Mouse (Mus musculus): ENCODE data around the gene Phc3.

Gene Phc3

DNA sequence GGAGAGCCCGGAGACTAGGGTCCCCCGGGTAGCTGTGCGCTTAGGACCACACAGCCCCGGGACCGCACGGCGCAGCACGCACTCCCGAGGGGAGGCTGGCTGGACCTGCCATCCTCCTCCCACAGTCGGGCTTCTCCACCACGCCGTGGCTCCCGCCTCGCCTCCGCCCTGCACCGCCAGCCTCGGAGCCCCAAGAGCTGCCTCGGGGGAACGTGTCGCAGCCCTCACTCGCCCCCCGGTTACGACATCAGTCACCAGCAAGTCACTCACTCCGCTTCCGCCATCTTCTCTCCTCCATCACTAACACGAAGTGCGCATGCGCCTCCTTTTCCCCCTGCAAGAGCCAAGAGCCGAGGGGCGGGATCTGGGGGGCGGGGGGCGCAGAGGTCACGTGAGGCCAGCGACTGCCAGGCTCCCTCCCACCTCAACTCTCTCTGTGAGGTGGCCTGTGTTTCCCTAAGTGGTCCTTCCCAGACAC lies at the start of gene Phc3:
Gene Phc3, minus strand, starts transcription at position 312 of the 478 bp plus-strand sequence.
- DNase-seq = peak; percentile 96

DNA sequence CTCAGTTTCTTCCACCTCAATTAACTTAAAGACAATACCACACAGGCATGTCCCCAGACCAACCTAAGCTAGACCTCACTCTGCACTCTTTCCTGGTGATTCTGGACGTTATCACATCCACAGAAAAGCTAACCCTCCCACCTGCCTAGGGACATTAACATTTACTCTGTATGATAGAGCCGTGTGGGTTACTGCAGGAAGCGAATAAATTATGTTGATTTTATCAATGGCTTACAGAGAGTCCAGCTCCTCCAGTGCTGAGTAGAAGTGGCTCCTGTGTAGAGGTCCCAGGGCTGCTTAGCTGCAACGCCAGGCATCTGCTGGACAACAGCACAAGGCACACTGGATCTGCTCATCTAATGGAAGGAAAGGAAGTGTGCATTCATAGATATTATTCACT lies 48.4 kb upstream of the Phc3 start:
- no peak for DNase-seq

DNA sequence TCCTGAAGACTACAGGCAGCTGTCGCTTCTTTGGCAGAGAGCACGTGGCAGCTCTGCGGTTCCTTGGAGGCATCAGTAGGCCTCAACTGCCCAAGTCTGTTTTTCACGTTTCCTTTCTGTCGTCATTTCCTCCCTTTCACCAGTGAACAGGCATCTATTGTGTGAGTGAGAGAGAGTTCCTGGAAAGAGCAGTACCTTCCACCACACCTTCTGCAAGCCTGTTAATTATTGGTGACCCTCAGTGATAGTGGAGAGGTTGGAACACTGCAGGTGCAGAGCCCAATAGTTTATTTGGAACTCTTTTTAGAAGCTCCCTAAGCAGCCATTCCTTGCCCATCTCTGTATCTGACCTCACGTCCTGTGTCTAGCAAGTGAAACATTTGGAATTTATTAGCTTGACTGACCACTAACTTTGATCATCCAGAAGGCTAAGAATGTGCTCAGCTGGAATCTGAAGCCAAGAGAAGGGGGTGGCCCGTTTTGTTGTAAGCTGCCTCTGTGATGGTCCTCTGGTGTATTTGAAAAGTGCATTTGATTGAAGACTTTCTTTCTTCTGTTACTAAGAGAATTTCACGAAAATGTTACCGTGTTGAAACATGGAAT lies 47.5 kb upstream of the Phc3 start:
- no peak for DNase-seq

DNA sequence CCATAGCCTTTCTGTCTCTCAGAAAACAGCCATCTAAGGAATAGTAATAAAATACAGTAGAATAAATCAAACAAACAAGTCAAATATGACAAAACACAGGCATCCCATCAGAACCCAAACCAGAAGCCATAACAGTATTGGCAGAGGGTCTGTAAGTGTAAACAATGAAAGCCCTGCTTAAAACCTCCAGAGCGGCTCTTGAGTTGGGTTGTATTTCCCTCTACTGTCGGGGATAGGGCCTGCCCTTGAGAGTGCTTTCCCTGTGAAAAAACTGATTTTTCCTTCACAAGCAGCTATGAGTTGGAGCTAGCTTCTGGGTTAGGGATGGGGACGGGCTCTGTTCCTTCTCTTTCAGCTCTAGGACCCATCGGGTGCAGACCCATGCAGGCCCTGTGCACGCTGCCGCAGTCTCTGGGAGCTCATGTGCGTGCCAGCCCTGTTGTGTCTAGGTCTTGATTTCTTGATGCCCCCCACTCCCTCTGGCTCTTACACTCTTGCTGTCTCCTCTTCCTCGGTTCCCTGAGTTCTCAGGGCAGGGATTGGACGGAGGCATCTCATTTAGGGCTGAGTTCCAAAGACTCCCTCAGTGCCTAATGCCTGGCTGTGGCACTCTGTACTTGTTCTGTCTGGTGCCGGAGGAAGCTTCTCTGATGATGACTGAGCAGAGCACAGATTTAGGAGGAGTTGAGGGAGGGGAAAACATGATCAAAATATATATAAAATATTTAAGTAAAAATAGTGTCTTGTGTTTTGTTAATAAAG lies 46.6 kb upstream of the Phc3 start:
- no peak for DNase-seq

DNA sequence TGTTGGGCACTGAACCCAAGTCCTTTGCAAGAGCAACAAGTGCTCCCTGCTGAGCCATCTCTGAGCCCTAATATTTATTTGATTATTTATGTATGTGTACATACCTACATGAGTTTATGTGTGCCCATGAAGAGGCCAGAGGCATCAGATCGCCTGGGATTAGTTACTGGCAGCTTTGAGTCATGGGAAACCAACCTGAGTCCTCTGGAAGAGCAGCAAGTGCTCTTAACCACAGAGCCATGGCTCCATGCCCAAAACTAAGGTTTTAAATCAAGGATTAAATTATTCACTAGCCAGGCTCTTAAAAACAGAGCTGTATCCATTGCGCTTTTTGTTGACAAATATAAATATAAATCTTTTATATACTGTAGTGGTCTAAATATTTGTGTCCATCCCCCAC lies 45.2 kb upstream of the Phc3 start:
- no peak for DNase-seq

DNA sequence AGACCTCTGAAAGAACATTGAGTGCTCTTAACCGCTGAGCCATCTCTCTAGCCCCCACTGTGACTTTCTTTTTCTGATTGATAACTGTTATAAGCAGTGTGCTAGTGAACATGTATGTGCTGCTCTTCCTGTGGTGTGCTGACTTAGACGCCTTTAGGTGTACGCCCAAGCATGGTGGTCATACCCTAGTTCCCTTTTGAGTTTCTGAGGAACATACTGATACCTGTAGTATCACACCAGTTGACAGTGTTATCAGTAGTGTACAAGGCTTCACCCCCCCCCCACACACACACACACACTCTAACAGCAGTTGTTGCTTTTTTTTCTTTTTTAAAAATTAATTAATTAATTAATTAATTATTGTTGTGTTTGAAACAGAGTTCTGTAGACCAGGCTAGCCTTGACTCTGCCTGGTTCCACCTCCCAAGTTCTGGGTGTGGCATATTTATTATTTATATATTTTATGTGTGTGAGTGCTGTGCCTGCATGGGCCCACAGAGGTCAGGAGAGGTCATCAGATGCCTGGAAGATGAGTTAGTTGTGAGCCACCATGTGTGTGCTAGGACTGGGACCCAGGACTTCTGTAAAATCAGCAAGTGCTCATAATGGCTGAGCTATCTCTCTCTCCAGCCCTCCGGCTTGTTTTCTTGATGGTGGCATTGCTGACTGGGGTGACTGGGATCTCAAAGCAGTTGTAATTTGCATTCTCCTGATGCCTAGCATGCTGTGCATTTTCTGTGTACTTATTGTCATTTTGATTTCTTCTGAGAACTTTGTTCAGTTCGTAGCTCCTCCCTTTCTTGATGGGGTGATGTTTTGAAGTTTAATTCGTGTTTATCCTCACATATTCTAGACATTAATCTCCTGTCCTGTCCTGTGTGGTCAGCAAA lies 35.4 kb upstream of the Phc3 start:
- no peak for DNase-seq

DNA sequence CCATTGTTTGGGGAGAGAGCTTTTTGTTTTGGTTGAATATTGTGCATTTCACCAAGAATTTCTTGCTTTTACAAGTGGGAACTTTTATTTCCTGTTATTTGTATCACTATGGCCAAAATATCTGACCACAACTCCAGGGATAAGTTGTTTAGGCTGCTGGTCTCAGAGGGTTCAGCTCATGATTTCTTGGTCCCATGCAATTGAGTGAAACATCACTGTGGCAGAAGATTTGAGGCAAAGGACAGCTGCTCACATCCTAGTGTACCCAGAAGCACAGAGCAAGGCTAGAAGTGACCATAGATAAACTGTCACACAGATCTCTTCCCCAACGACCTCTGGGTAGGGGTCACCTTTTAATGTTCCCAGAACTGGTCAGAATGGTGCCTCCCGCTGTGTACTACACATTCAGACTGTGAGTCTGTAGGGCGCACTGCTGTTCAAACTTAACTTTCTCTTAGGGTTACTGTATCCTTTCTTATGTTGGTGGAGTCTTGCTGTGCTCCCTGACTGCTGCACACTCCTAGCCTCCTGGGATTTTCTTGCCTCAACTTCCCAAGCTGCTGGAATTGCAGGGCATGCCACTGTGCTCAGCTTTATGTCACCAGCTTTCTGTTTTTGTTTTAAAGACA lies 31.9 kb upstream of the Phc3 start:
- DNase-seq = no peak

DNA sequence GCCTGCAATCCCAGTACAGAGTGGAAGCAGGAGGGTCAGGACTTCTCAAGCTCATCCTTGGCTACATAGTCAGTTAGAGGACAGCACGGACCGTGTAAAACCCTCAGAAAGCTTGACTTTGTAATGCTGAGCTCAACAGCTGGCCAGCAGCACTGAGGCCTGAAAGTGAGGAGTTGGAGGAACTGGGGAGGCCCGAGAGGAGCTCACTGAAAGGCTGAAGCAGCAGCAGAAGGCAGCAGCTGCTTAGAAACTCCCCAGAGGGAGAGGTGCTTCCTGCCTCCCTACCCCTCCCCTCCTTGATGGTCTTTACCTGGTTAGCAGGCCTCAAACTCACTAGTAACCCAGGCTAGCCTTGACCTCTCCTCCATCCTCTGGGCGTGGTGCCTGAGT lies 30.8 kb upstream of the Phc3 start:
- no peak for DNase-seq

DNA sequence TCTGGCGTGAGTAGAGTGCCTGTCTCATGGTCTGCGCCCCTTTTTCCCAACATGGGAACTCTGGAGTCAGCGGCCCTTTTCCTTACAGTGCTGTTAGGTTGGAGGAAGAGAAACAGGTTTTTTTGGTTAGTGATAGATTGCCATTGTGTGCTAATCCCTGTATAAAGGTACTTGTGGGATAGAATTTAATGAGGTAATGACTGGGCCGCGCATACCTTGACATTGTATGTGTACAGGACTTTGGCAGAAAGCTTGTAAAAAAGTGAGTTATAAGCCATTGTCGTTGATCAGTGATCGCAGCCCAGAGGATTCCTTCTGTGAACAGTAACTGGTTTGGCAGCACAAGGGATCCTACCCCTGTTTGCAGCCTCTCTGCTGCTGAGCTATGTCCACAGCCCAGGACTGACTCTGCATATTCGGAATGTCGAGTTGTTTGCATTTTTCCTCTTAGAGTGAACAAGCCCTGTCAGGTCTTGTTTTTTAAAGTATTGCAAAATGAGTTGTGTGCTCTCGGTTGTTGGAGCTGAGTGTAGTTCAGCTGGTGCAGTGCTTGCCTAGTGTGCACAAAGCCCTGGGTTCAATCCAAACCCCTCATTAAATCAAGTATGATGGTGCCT lies 30.3 kb upstream of the Phc3 start:
- no peak for DNase-seq

DNA sequence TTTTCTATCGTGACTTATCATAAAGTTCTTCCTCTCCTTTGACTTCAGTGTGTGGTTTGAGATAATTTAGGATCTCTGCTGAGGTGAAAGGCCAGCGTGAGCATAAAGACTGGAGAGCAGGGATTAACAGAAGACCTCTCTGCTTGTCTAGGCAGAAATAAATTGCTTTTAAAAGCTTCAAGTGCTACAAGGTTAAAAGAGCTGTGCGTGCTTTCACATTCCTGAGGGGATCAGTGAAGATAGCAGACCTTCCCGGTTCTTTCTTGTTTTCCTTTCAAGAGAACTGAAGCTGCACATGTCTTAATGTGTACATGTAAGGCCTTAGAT lies 27.4 kb upstream of the Phc3 start:
- no peak for DNase-seq

DNA sequence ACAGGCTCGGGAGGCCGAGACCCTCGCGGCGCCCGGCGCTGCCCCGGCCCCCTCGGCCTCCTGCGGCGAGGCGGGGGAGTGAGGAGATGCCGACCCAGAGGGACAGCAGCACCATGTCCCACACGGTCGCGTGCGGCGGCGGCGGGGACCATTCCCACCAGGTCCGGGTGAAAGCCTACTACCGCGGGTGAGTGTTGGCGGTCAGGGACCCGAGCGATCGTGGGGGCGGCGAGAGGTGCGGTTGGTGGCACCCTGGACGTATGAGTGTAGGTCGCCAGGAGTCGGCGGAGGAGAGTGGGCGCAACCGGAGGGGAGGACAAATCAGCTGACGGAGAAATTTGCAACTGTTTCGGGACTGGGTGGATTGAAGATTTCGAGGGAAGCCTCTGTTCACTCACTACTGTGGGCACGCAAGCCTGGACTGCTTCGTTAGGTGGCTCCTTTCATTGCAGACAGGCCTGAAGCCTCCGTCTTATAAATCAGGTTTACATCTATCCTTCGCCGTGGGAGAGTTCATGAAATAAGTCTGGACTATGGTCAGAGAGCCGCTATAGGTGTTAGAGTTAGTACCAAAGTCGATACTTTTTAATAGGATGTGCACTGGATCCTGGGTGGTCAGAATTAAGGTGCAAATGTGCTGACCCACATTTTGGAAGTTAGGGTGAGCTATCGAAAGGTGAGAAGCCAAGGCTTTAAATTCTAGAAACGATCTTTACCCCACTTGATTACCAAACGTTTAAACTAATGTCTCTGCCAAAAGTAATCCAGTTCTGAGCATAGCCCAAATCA lies 26.9 kb upstream of the Phc3 start:
- no peak for DNase-seq

DNA sequence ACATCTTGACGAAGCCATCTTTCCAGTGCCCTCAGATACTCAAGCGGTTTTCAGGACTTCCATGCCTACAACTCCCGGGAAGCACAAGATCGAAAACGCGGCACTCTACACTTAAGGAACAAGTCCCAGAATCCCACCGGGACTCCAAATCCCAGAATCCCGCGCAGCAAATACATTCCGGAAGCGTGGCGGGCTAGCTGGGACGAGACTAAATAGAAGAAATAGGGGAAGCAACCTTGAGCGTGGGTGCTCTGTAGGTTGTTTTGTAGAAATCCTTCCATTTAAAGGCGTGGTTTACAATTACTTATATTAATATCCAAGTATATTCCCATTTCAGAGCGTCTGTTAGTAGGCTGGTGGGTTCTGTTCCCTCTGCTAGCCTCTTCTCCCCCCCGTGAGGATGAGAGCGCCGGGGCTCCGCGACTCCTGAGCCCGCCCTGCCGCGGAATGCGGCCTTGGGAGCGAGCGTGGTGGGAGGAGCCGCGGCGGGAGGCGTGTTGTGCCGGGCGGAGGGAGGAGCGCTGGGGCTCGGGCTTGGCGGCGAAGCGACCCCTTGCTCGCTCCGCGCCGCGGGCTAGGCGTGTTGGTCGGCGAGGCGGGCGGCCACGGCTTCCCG lies 26.2 kb upstream of the Phc3 start, which contains the start of gene Prkci:
Gene Prkci, plus strand, starts transcription at position 465 of the 616 bp plus-strand sequence.
- DNase-seq = peak; percentile 91

DNA sequence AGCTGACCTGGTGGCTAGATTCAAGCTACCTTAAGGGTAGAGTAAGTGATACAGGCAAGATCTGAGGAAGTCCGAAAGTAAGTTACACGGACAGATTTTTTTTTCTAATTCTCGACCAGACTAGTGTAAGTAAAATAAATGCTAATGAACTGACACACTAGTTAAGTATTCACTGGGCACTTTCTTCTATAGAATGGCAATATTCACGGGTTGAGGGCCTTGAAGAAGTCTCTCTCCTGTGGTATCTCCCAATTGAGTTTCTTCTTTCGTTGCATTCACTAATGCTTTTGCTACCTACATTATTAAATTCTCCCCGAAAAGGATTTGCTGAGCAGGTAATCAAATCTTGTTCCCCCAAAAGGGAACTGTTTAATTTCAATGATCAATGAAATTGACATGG lies 25.6 kb upstream of the Phc3 start:
- DNase-seq = no peak

DNA sequence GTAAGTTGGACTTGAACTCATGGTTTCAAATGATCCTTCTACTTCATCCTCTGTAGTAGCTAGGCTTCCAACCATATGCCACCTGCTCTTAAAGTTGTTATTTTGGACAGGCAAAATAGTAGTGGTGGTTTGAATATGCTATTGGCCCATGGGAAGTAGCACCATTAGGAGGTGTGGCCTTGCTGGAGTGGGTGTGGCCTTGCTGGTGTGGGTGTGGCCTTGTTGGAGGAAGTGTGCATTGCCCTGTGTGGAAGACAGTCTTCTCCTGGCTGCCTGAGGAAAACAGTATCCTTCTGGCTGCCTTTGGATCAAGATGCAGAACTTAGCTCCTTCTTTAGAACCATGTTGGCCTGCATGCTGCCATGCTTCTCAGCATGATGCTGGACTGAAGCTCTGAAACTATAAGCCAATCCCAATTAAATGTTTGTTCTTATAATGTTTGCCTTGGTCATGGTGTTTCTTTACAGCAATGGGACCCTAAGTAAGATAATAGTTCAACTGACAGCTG lies 23.9 kb upstream of the Phc3 start:
- no peak for DNase-seq

DNA sequence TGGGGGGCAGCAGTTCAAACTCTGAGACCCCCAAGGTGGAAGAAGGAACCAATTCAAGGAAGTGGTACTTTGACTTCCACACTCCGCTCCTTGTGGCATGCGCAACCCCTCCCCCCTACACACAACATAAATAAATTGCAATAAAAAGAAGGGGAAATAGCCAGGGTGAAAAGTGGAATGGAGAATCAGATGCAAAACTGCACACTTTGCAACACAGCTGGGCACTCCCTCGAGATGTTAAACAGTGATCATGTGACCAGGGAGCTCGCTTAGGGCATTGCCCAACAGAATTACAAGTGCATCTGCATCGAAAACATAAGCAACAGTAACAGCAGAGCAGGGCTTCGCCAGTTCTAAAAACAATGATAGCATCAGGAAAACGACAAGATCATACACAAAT lies 22.9 kb upstream of the Phc3 start:
- DNase-seq = no peak

DNA sequence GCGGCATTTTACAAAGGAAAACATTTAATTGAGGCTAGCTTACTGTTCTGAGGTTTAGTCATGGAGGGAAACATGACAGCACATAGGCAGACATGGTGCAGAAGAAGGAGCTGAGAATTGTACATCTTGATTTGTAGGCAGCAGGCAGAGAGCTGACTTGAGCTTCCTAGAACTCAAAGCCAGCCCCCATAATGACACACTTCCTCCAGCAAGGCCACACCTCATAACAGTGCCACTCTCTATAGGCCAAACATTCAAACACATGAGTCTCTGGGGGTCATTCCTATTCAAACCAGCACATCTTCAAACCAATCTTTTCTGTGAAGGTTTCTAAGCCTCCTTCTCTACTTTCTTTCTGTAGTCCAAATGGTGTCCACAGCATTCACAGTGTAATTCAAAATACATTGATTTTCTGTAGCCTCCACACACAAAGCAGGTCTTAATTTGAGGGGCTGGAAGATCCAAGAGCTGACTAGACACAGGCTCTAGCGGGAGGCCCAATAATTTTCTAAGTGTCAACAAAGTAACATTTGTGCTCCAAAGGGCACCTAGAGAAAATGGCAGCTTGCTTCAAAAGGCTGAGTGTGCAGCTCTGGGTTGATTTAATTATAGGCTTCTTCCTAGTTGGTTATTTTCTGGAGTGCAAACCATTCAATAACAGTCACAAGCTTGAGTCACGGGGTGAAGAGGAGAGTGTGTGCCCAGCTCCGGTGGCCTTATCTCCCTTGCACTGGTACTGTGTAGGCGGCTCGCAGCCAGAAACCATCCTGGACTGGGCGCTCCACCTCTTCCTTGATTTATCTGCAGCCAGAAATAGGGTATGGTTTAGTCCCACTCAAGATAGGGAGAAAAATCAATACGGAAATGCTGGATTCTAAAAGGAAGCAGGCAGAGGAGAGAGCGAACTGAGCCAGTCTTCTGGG lies 18.4 kb upstream of the Phc3 start:
- no peak for DNase-seq

DNA sequence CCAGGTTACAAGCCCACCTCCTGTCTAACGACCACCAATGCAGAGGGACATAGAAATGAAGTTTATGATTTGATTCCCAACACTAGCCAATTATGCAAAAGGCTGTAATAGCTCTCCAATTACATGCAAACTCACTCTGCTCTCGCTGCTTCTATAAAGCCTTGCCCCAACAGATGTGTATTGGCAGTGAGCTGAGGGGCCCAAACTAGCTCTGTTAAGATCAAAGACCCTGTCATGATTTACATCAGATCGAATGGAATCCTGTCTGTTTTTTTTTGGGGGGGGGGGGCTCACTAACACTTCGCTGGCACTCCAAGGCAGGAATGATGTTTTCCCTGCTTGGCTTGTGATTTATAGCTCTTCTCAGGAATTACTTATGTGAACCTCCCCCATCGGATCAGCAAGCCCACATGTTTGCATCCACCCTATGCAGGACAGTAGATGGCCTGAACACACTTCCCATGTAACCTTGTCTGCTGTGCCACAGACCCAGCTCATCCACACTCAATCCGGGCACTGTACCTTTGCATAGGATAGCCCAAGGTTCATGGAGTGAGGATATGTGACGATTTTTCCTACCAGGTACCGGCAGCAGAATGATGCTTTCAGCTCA lies 13.8 kb upstream of the Phc3 start:
- no peak for DNase-seq

DNA sequence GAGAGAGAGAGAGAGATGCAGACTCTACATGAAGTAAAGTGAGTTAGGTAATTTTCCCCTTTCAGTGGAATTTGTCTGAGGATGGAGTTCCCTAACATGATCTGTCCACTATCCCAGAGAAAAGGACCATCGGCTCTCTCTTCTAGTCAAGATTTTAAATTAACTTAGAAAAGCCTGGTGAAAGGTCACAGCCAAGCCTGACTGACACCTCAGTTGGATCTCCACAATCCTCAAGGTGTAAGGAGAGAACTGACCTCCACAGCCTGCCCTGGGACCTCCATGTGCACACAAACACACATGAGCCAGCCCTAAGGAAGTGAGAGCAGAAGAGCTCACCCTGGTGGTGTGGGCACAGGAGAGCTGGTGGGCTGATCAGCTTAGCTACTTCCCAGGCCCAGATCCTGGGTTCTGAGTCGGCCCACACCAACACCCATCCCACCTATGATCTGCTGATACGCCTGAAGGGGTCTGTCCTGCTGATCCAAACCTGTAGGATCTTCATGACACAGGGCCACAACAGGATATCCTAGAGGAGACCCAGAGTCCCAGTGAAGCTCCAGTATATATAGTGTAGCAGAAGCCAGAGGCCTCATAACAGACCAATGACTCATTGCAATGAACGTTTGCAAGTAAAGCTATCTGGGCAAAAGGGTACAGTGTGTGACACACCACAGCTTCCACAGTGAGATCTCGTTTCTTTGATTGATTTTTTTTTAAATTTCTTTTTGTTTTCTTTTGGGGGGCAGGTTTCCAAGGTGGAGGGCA lies 12.6 kb upstream of the Phc3 start:
- no peak for DNase-seq
